Mouse (Mus musculus) embryonic facial prominence, embryonic 13.5 days (tissue): ENCODE data around the gene Ftsj3. TPM values are rescaled to one million over a fixed set of nuclear protein-coding genes. Genes with fewer than 3 reads are reported as not detected.

ENCODE experiments used
- ATAC-seq: fragments of 200-750 bp; cut with Nextera tagmentation; 2 replicates; pipeline ENCODE4 v1.8.0; 2017; ENCODE audit warnings: low read depth; ENCODE audit not compliant: insufficient number of reproducible peaks, insufficient read depth, low FRiP score, low TSS enrichment
- H3K27ac ChIP-seq: fragments of 300-500 bp; sonication (generic); 2 replicates; pipeline ENCODE4 v1.5.1; 2015; ENCODE audit warnings: moderate library complexity, mild to moderate bottlenecking, inconsistent platforms
- H3K27me3 ChIP-seq: fragments of 300-500 bp; sonication (generic); 2 replicates; pipeline ENCODE4 v1.6.1; 2015; ENCODE audit warnings: mild to moderate bottlenecking, inconsistent platforms
- H3K36me3 ChIP-seq: fragments of 300-500 bp; sonication (generic); 2 replicates; pipeline ENCODE4 v1.6.1; 2015; ENCODE audit warnings: mild to moderate bottlenecking, inconsistent platforms
- H3K4me1 ChIP-seq: fragments of 300-500 bp; sonication (generic); 2 replicates; pipeline ENCODE4 v1.6.1; 2015; ENCODE audit warnings: inconsistent platforms
- H3K4me2 ChIP-seq: fragments of 300-500 bp; sonication (generic); 2 replicates; pipeline ENCODE4 v1.6.1; 2015; ENCODE audit warnings: moderate library complexity, mild to moderate bottlenecking, inconsistent platforms
- H3K4me3 ChIP-seq: fragments of 300-500 bp; sonication (generic); 2 replicates; pipeline ENCODE4 v1.5.1; 2015; ENCODE audit warnings: mild to moderate bottlenecking, inconsistent platforms
- H3K9ac ChIP-seq: fragments of 300-500 bp; sonication (generic); 2 replicates; pipeline ENCODE4 v1.6.1; 2015; ENCODE audit warnings: mild to moderate bottlenecking, inconsistent platforms
- H3K9me3 ChIP-seq: fragments of 300-500 bp; sonication (generic); 2 replicates; pipeline ENCODE4 v1.6.1; 2016; ENCODE audit warnings: inconsistent platforms
- WGBS: fragments of 180-500 bp; shearing (Covaris S2); methylation state at CpG from one replicate; pipeline ENCODE4 v1.1.7; 2015; ENCODE audit warnings: mixed read lengths; 5-methylcytosine and 5-hydroxymethylcytosine counted together
- polyA plus RNA-seq: library from polyadenylated mRNA; unstranded; fragments of >200 nt; fragmentation: Nextera tagmentation; extraction: Ambion mirVana; gene quantifications from 2 replicates; pipeline ENCODE4 v1.2.1, GENCODE M21; 2015

Ftsj3 gene
- polyA plus RNA-seq = 60.0 and 63.0 TPM in 2 replicates

GRCm38 (mm10) chr11:106255685-106256451, at the start of gene Ftsj3, which contains the start of gene Psmc5:
TSS of gene Ftsj3 (minus strand) at chr11:106256079.
TSS of gene Psmc5 (plus strand) at chr11:106256154.
- under 1% methylated on average over 42 of the region's 42 CpGs for WGBS
- peak; percentile 87 for ATAC-seq
- Histone ChIP-seq H3K9me3 (no peaks in the 10 kb centered on the region), H3K27ac (peak within 1 kb of the TSS; percentile 78), H3K4me1 (peaks cover 21% of the 10 kb centered on the region), H3K9ac (peak within 1 kb of the TSS; percentile 83), H3K4me3 (peak within 1 kb of the TSS; percentile 69), H3K36me3 (peaks cover 59% of the 10 kb centered on the region), H3K4me2 (peak within 1 kb of the TSS; percentile 92), H3K27me3 (no peaks in the 10 kb centered on the region)

GRCm38 (mm10) chr11:106305348-106306064, 49.6 kb upstream of the Ftsj3 start:
- H3K36me3 ChIP-seq = no peaks in the 10 kb centered on the region
- no peaks in the 10 kb centered on the region for H3K9me3 ChIP-seq
- no peak overlapping the region for H3K27ac ChIP-seq
- 76% methylated on average over 10 of the region's 10 CpGs for WGBS
- no peak for ATAC-seq
- no peaks in the 10 kb centered on the region for H3K4me1 ChIP-seq
- no peak overlapping the region for H3K9ac ChIP-seq
- H3K4me3 ChIP-seq = no peak overlapping the region
- H3K4me2 ChIP-seq = no peak overlapping the region
- no peaks in the 10 kb centered on the region for H3K27me3 ChIP-seq

DNA sequence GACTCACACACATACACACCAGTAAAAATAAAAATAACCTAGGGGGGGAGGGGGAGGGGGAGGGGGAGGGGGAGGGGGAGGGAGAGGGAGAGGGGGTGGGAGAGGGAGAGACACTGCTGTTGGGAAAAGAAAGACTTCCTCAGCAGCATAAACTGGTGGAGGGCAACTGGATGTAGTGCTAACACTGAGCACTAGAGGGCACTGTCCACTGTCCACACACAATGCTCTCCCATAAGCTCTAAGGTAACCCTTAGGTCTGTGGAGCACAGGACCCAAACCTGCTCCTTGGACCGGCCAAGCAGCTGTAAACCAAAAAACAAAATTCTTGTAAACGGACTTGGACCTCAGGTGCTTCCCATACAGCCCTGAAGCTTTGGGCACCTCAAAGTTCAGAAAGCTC, 46.8 kb upstream of the Ftsj3 start:
- no peak for ATAC-seq
- H3K27ac ChIP-seq = no peak overlapping the region
- H3K9ac ChIP-seq = no peak overlapping the region
- no peaks in the 10 kb centered on the region for H3K9me3 ChIP-seq
- 19% methylated on average over 2 of the region's 2 CpGs for WGBS
- no peaks in the 10 kb centered on the region for H3K36me3 ChIP-seq
- H3K4me3 ChIP-seq = no peak overlapping the region
- H3K4me2 ChIP-seq = no peak overlapping the region
- no peaks in the 10 kb centered on the region for H3K4me1 ChIP-seq
- H3K27me3 ChIP-seq = no peaks in the 10 kb centered on the region

- Histone ChIP-seq H3K27ac (no peak within 1 kb of the TSS), H3K4me1 (no peaks in the 10 kb centered on the region), H3K9ac (no peak within 1 kb of the TSS), H3K4me2 (no peak within 1 kb of the TSS), H3K4me3 (no peak within 1 kb of the TSS), H3K36me3 (no peaks in the 10 kb centered on the region), H3K27me3 (no peaks in the 10 kb centered on the region), H3K9me3 (no peaks in the 10 kb centered on the region)
- 85% methylated on average over 9 of the region's 9 CpGs for WGBS
- ATAC-seq = no peak
These were observed 45.9 kb upstream of the Ftsj3 start, which contains the start of gene Gh for GRCm38 (mm10) chr11:106301765-106302164. TSS of gene Gh (minus strand) at chr11:106301865.

GRCm38 (mm10) chr11:106291861-106292260, 36.0 kb upstream of the Ftsj3 start:
- no peak for ATAC-seq
- no peaks in the 10 kb centered on the region for H3K9me3 ChIP-seq
- no peaks in the 10 kb centered on the region for H3K27me3 ChIP-seq
- H3K4me2 ChIP-seq = no peak overlapping the region
- no peaks in the 10 kb centered on the region for H3K36me3 ChIP-seq
- H3K4me1 ChIP-seq = peaks cover 10% of the 10 kb centered on the region
- H3K4me3 ChIP-seq = no peak overlapping the region
- H3K9ac ChIP-seq = no peak overlapping the region
- no peak overlapping the region for H3K27ac ChIP-seq
- 90% methylated on average over 2 of the region's 2 CpGs for WGBS

GRCm38 (mm10) chr11:106290376-106290775, 34.5 kb upstream of the Ftsj3 start:
- H3K4me2 ChIP-seq = no peak overlapping the region
- H3K36me3 ChIP-seq = no peaks in the 10 kb centered on the region
- H3K9me3 ChIP-seq = no peaks in the 10 kb centered on the region
- H3K4me1 ChIP-seq = peaks cover 19% of the 10 kb centered on the region
- H3K27ac ChIP-seq = no peak overlapping the region
- no peak overlapping the region for H3K4me3 ChIP-seq
- H3K9ac ChIP-seq = no peak overlapping the region
- ATAC-seq = no peak
- H3K27me3 ChIP-seq = no peaks in the 10 kb centered on the region
- 88% methylated on average over 5 of the region's 5 CpGs for WGBS

DNA sequence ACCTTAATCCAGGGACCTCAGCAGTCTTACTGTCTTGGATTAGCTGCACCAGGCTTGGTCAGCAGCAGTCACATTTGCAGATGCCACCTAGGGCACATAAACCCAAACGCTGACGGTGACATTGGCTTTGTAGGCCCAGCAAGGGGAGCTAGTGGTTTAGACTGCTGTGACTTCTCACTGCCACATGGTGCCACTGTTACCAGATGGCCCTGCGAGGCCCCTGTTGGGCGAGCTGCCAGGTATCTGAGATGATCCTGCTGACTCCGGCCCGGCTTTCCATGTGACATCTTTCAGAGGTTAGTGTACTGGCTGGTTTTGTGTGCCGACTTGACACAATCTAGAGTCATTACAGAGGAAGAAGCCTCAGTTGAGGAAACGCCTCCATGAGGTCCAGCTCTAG, 33.5 kb upstream of the Ftsj3 start:
- no peak for ATAC-seq
- Histone ChIP-seq H3K27ac (no peak overlapping the region), H3K4me1 (peaks cover 19% of the 10 kb centered on the region), H3K4me3 (no peak overlapping the region), H3K4me2 (no peak overlapping the region), H3K9ac (no peak overlapping the region), H3K27me3 (no peaks in the 10 kb centered on the region), H3K9me3 (no peaks in the 10 kb centered on the region), H3K36me3 (no peaks in the 10 kb centered on the region)
- 64% methylated on average over 8 of the region's 8 CpGs for WGBS

DNA sequence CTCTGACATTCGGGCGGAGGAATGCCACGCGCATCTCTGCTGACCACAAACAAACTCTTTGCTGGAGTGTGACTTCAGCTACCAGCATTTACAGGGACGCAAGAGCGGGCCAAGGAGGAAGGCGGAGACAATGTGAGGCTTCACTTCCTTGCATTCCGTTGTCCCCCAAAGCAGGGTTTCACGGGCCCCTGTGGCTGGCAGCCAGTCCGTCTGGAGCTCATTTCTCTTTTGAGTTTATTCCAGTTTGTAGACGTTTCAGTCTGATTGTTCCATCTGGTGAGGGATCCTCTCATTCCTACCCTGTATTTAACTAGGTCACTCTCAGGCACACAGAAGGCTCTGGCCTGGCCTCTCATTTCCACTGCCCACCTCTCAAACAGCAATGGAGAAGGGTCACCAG, 31.1 kb upstream of the Ftsj3 start:
- WGBS = 34% methylated on average over 11 of the region's 11 CpGs
- Histone ChIP-seq H3K27me3 (no peaks in the 10 kb centered on the region), H3K36me3 (no peaks in the 10 kb centered on the region), H3K4me2 (0 out of 2 replicates have a peak overlapping the region, but pooled peaks have one; percentile 5), H3K9me3 (no peaks in the 10 kb centered on the region), H3K4me1 (peaks cover 19% of the 10 kb centered on the region), H3K4me3 (no peak overlapping the region), H3K27ac (peak overlapping the region; percentile 87), H3K9ac (0 out of 2 replicates have a peak overlapping the region, but pooled peaks have one; percentile 22)
- 0 out of 2 replicates have a peak, but pooled peaks have one; percentile 27 for ATAC-seq

DNA sequence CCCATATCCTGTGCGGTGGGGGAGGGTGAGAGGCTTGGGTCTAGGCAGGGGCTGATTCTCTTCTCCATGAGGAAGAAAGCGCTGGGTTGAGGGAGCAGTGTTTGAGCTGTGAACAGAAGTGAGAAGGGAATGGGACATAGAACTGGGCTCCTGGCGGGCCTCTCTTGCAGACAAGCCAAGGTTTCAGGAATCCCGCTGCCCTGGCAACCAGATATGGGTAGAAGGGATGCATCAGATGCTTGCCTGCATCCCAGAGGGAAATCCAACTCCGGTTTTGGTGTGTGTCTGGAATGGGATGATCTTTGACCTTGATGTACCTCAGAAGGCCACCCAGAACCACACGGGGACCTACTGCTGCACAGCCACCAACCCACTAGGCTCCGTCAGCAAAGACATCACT, 30.3 kb upstream of the Ftsj3 start:
- 86% methylated on average over 7 of the region's 7 CpGs for WGBS
- H3K9me3 ChIP-seq = no peaks in the 10 kb centered on the region
- H3K4me3 ChIP-seq = no peak overlapping the region
- H3K27me3 ChIP-seq = no peaks in the 10 kb centered on the region
- no peak overlapping the region for H3K4me2 ChIP-seq
- no peaks in the 10 kb centered on the region for H3K36me3 ChIP-seq
- no peak overlapping the region for H3K9ac ChIP-seq
- peak overlapping the region; percentile 87 for H3K27ac ChIP-seq
- no peak for ATAC-seq
- peaks cover 19% of the 10 kb centered on the region for H3K4me1 ChIP-seq

- no peaks in the 10 kb centered on the region for H3K27me3 ChIP-seq
- 73% methylated on average over 8 of the region's 8 CpGs for WGBS
- H3K4me3 ChIP-seq = no peak overlapping the region
- no peak overlapping the region for H3K4me2 ChIP-seq
- no peaks in the 10 kb centered on the region for H3K9me3 ChIP-seq
- H3K9ac ChIP-seq = no peak overlapping the region
- H3K4me1 ChIP-seq = peaks cover 19% of the 10 kb centered on the region
- H3K36me3 ChIP-seq = no peaks in the 10 kb centered on the region
- no peak overlapping the region for H3K27ac ChIP-seq
- ATAC-seq = no peak
These were observed 28.2 kb upstream of the Ftsj3 start for GRCm38 (mm10) chr11:106284126-106284525.

DNA sequence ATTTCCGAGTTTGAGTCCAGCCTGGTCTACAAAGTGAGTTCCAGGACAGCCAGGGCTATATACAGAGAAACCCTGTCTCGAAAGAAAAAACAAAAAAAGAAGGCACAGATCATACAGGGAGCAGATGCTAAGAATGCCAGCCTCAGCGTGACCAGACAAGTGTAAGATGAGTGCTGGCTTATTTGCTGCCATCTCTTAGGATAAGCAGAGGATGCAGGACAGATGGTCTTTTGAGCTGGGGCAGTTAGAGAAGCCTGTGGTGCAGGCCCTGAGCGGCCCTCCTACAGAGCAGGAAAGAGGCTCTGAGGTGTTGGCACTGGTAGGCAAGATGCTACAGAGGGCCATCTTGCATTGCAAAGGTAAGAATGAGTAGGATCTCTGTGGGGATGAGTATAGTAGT, 27.5 kb upstream of the Ftsj3 start:
- ATAC-seq = no peak
- Histone ChIP-seq H3K27me3 (no peaks in the 10 kb centered on the region), H3K4me1 (peaks cover 19% of the 10 kb centered on the region), H3K4me2 (no peak overlapping the region), H3K36me3 (no peaks in the 10 kb centered on the region), H3K9me3 (no peaks in the 10 kb centered on the region), H3K9ac (no peak overlapping the region), H3K4me3 (no peak overlapping the region), H3K27ac (no peak overlapping the region)
- WGBS = 74% methylated on average over 4 of the region's 4 CpGs

DNA sequence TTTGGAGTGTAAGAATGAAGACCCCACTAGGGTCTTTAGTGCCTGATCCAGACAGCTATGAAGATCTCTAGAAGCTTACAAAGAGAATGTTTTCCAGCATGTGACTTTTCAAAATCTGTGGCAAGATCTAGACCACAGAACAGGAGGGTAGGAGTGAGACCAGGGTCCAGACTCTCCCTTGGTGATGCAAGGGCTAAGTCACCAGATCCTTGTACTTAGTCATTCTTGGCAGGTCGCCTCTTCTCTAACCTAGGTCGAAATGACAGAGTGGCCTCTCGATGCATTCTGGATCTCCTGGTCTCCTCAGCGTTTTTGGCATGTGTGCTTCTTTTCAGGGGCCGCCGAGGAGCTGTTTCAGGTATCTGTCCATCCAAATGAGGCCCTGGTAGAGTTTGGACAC, 26.6 kb upstream of the Ftsj3 start:
- ATAC-seq = no peak
- no peaks in the 10 kb centered on the region for H3K27me3 ChIP-seq
- H3K9me3 ChIP-seq = no peaks in the 10 kb centered on the region
- H3K4me1 ChIP-seq = peaks cover 15% of the 10 kb centered on the region
- no peak overlapping the region for H3K9ac ChIP-seq
- no peak overlapping the region for H3K4me2 ChIP-seq
- H3K4me3 ChIP-seq = no peak overlapping the region
- H3K36me3 ChIP-seq = no peaks in the 10 kb centered on the region
- H3K27ac ChIP-seq = no peak overlapping the region
- WGBS = 85% methylated on average over 6 of the region's 6 CpGs
